Mouse (Mus musculus) A20 (cell line): ENCODE measurements around the gene Fcgr2b.
"Not testable (repeated sequence)": the region's sequence is repeated elsewhere in the genome, so short reads cannot be mapped to it uniquely, and the experiment has no call there.

Experiments
- DNase-seq: peaks from one replicate; pipeline ENCODE4 v3.0.0-alpha.2; 2011; ENCODE audit warnings: low read depth, low spot score

The Fcgr2b gene

DNA sequence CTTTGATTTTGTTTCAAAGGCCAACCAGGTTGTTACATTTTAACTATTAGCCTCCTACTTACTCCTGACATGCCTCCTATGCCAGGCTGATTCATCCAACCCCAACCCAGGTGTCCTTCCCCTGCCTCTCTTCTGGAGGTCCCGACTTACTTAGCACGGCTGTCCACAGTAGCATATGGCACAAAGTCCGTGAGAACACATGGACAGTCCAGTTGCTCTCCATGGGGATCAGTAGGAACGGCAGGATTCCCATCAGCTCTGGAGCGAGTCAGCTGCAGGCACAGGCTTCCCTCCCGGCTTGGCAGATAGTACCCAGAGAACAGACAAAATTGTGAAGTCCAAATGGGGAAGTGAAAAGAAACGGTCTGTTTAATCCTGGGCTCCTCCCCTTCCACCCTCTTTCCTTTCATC is 591 bp downstream of the Fcgr2b start:
- peak; percentile 86 for DNase-seq

DNA sequence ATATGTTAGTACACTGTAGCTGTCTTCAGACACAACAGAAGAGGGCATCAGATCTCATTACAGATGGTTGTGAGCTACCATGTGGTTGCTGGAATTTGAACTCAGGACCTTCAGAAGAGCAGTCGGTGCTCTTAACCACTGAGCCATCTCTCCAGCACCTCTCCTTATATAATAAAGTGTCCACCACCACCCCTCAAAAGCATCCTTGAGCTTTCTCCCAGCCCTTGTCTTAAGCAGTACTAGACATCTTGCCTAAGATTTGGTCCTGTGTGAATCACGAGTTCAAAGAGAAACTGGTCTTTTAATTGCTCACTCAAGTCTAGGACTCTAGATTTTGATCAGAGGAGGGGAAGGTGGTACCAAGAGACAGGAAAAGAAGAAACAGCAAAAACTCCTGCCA is 997 bp downstream of the Fcgr2b start:
- not testable (repeated sequence) for DNase-seq

DNA sequence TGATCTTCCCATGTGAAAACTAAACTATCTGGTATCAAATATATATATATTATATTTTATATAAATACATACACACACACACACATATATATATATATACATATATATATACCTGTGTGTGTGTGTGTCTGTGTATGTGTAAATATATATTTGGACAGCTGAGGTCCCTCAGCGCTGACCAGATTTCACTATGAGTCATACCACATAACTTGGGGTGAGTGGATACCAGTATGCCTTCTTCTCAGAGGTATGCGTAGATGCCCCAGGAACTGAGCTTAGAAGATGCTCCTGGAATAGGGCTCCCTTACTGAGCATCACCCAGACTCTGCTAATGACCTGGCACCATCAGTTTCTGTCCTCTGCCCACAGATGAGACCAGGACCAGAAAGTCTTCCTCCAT is 1.6 kb downstream of the Fcgr2b start:
- DNase-seq, result no peak

DNA sequence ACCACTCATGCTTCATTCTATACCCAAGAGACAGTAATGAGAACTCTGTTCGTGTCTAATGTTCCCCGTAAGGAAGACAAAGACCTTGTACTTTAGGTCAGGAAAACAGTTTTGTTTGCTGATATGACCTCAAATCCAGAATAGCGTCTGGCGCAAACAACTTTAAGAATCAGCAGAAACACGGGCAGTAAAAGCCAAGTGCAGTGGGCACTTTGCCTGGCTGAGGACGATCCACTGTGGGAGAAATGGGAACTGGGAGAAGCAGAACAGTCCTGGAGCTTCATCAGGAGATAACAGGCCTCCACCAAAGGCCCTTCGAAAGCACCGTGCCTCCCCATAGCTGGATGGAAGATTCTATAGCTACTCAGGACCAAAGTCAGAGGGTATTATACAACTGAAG is 2.2 kb downstream of the Fcgr2b start:
- no peak for DNase-seq

DNA sequence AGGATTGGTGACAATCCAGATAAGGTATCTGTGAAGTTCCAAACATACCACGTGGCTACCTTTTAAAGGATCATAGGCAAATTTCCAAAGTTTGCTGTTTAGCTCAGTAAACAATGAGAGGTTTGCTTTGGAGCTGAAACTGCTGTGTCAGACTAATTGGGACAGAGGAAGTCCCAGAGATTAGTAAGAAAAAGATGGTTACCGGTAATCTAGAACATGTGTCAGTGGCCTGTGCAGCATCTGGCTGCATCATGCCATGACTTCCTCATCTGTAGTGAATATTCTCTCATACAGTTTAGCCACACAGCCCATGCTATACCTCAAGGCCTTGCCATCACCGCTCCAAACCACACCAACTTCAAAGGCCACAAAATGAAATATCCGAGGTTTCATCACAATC is 3.4 kb downstream of the Fcgr2b start:
- DNase-seq, result no peak

DNA sequence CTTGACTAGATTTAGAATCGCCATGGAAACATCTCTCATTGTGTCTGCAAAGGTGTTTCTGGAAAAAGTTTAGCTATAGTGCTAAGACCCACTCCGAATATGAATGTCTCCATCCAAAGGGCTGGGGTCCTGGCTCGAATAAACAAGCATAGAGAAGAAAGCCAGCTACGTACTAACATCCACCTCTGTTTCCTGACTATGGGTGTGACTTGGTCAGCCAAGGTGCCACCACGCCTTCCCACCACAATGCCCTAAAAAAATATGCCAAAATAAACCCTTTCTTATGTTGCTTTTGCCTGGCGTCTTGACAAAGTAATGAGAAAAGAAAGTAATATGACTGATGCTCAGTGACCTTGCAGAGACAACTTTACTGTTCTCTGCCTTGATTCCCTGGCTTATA is 3.9 kb downstream of the Fcgr2b start:
- no peak for DNase-seq

DNA sequence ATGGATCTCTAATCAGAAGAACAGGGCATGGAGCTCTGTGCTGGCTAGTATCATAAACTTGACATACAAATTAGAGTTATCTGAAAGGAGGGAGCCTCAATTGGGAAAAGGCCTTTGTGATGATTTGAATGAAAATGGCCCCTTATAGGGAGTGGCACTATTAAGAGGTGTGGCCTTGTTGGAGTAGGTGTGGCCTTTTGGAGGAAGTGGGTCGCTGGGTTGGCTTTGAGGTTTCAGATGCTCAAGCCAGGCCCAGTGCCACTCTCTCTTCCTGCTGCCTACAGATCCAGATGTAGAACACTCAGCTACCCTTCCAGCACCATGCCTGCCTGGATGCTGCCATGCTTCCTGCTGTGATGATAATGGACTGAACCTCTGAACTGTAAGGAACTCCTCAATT is 7.8 kb downstream of the Fcgr2b start:
- DNase-seq, result no peak

DNA sequence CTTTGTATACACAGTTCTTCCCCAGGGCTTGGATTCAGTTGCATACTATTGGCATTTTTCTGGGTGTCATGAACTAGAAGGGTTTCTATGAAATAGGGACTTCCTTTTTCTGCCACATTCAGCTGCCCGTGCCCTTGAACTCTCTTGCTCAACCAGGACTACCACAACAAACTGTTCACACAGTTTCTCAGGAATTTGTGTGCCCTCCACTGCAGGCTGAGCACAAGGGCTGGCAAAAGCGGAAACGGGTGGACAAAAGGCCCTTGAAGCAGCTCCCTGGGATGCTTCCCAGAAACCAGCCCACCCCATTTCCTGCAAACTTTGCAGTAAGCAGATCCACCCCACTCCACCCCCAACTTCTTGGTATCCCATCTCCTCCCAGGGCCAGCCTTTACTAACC is 8.8 kb downstream of the Fcgr2b start:
- no peak for DNase-seq

DNA sequence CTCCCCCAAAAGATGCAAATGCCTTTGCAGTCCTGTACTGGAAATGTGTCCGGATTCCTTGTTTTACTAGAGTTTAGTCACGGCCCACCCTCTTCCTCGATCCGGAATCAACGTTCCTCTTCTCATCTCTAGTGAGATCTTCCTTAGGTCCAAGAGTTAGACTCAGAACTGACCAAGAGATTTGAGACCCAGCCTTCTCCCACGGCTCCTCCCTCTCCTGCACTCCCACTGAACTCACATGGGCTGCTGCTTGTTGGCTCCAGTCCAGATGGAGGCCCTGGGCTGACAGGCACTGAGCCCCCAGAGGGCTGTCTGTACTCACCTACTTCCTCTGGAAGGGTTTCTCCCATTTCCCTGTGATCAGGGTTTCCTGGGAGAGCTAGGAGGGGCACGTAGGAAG is 13.3 kb downstream of the Fcgr2b start:
- no peak for DNase-seq

DNA sequence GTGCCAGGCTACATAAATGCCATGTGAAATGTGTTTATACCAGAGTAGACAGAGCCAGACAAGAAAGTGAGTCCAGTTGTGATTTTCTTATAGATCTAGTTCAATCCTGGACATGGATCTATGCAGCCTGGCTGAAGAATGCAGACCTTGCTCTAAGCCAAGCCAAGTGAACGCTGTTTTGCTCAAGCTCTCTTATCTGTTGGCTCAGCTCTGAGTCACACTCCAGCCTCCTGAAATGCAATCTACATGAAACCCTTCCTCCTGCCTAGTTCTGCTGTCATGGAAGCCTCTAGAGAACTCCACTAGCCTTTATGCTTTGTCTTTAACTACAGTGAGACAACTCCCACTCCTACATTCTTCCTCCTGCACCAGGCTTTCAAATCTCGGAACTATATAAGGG is 14.0 kb downstream of the Fcgr2b start:
- DNase-seq, result no peak

DNA sequence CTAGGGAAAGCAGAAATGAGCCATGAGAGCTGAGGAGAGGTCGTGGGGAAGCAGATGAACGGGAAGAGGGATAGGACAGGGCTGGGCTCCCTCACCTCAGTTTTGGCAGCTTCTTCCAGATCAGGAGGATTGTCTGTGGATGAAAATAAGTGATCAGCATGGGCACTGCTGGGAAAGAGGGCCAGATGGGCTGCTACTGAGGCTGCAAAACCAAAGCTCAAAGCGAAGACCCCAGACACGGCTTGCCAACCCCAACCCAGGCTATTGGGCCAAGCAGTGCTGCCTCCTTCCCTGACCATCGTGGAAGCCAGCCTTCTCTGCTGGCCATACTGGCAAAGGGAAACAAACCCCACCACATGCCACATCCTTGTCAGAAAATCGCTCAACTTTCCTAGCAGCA is 15.2 kb downstream of the Fcgr2b start:
- no peak for DNase-seq

DNA sequence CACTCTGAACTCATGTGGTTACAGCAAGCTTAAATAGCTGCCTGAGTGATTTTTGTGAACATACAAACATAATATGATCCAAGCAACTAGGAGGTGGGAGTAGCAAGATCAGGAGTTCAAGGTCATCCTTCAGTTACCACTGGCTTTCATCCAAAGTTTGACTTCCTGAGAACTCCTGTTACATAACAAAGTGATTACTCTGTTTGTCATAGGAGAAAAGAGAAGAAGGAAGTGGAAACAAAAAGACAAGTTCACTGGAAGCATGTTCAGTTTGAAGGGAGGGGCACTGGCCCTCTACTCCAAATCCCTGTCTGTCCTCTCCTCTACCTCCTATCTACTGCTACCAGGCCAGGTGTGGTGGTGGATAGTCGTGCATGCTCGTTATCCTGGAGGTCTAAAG is 16.6 kb downstream of the Fcgr2b start:
- no peak for DNase-seq

DNA sequence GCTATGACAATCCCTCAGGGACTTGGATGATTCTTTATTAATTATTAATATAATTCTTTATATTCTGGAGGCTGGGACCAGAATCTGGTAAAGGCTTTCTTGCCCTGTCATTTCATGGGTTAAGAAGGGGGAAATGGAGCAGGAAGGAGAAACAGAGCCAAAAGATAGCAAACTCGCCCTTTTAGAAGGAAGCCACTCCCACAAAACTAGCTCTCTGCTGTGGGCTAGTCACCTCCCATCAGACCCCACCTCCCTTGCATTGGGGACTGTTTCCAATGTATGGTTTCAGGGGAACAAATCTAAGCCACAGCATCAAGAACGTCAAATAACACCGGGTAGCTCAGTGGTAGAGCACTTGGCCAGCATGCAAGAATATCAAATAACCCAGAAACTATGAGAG is 18.1 kb downstream of the Fcgr2b start:
- DNase-seq, result no peak

DNA sequence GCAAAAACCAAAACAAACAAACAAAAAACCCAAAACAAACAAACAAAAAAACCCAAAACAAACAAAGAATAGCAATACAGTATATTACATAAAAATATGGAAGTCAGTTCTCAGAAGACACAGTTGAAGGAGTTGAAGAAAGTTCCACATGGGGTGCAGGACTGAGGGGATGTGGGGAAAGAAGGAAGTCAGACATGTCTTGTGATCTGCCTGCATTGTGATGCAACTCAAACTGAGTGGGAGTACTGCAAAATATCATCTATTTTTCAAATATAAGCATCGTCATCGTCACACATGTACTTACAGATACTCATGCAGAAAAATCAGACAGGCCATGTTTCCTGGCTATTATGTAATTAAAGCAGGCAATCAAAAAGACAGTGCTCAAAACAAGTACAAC is 23.2 kb downstream of the Fcgr2b start:
- DNase-seq, result no peak

DNA sequence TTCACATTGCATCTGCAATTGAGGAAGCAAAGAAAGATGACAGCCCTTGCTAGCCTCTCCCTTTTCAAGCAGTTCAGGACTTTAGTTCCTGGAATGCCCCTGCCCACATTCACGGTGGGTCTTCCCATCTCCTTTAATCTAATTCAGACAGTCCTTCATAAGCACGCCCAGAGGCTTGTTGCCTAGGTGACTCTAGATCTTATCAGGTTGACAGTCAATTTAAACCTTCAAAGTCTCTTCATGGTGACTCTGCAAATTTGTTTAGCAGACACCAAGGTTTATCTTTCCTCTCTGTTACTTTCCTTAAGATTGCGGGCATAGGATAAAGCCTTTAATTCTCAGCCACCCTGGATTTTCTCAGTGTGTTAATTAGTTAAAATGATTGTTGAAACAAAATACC is 25.6 kb downstream of the Fcgr2b start:
- peak; percentile 48 for DNase-seq

DNA sequence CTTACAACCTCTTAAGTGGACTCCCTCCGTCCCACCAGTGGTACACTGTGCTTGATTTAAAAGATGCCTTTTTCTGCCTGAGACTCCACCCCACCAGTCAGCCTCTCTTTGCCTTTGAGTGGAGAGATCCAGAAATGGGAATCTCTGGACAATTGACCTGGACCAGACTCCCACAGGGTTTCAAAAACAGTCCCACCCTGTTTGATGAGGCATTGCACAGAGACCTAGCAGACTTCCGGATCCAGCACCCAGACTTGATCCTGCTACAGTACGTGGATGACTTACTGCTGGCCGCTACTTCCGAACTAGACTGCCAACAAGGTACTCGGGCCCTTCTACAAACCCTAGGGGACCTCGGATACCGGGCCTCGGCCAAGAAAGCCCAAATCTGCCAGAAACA is 31.4 kb downstream of the Fcgr2b start:
- not testable (repeated sequence) for DNase-seq

DNA sequence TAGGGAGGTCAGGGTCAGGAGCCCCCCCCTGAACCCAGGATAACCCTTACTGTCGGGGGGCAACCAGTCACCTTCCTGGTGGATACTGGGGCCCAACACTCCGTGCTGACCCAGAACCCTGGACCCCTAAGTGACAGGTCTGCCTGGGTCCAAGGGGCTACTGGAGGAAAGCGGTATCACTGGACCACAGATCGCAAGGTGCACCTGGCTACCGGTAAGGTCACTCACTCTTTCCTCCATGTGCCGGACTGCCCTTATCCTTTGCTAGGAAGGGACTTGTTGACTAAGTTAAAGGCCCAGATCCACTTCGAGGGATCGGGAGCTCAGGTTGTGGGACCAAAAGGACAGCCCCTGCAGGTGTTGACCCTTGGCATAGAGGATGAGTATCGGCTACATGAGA is 32.2 kb downstream of the Fcgr2b start:
- DNase-seq, result peak; percentile 69

DNA sequence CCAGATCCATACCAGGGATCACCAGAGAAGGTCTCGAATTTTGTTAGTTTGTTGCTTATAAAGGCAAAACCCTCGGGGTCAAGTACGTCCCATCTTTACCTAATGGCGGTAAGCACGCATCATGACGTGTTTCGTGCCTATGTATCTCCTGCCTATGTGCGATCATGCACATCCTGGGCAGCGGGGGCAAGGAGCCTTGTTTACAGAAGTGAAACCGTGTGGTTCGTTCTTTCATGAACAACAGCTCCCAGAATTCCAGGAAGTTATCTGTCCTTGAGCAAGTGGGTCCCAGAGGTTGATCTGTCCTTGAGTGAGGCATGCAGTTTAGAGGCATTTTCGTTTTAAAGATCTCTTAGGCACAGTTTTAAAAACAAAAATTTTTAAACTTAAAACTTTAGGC is 37.1 kb downstream of the Fcgr2b start:
- DNase-seq, result peak; percentile 82

DNA sequence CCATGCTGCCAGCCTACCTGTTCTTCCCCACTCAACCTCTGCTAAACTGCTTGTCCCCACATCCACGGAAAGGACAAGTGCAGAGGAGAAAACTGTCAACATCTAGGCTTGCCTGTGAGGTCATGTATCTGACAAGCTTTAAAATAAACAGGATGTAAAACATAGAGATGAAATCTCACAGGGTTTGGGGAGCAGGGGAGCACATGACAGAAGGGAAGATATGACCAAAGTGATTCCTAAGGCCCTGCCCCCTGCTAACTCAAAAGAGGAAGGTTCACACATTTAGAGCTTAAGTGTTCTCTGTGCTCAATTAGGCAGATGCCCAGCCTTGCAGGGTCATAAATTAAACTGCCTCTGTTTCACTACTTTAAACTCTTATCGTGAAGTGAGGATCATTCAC is 42.0 kb downstream of the Fcgr2b start:
- peak; percentile 92 for DNase-seq

DNA sequence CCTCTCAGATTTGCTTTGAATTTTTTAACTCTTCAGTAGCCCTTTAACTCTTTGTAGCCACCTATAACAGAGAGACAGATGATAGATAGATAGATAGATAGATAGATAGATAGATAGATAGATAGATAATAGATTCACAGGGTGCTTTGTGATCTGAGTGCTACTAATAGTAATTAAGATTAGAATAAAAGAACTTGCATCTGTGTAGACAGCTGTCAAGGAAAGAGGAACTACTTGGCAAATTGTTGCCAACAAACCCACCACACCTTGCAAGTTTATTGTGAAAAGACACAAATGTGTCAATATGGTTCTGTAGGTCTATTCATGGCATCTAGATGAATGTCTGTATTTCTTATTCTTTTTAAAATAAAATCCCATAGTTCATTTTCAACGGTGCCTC is 42.4 kb downstream of the Fcgr2b start:
- DNase-seq, result peak; percentile 80

DNA sequence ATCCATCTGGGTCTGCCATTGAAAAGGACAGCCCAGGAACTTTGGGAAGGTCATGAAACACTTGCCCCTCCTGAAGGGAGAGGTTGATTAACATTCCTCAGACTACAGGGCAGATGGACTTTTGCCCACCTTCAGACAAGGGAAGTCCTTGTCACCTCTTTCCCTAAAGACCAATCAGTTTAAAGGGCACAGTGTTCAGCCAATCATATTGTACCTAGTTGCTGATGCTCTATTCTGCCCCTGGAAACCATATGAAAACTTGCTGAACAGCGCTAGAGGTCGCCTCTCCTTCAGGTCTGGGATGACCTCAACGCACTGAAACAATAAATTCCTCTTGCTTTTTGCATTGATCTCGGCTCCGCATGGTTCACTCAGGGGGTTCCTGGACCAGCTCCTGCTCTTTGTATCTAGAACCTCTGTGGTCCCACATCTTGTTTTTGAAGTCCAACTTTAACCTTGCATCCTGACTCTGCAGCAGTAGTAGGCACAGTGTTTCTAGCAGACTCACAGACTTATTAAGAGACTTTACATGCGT is 42.9 kb downstream of the Fcgr2b start:
- peak; percentile 90 for DNase-seq

DNA sequence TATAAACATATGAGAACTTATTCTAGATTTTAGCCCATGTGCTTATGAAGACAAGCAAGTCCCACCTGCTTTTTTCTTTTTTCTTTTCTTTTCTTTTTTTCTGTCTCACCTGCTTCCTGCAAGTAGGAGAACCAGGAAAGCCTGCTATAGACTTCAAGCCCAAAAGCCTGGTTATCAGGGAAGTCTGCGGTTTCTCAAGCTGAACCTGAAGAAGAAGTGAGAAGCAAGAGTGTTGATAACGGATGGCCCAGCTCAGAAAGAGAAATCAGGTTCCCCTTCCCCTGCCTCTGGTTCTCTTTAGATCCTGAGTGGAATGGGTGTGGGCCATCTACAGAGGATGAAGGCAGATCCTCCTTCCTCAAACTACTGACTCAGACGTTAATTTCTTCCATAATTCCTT is 44.3 kb downstream of the Fcgr2b start:
- DNase-seq, result no peak

DNA sequence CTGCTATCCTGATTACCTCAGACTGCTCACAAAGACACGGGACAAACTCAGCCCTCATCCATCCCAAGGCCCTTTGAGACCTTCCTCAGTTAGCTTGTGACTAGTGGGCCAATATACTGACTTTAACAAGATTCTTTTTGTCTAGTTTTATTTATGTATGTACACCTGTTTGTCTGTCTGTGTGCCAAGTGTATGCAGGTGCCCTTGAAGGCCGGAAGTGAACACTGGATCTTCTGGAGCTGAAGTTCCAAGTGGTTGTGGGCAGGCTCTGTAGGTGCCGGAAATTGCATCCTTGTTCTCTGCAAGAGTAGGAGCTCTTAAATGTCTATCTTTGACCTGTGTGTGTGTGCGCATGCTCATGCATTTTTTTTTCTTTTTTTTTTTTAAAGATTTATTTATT is 47.1 kb downstream of the Fcgr2b start:
- peak; percentile 80 for DNase-seq

DNA sequence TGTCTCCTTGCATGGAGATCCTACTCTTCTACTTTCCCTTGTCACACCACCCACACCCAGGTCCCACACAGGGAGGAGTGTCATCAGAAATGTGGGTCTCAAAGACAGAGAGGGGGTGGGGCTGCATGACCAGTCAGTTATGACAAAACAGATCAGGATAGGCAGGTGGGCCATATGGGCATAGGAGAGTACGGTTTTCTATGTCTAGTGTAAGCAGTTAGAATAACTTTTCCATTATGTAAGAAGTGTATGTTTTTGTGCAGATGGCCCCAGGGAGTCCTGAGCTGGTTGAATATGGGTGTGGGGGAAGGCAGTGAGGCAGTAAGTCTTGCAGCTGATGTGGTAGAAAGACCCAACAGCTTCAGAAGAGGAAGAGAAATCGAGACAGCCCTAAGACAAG is 47.9 kb downstream of the Fcgr2b start:
- DNase-seq, result peak; percentile 92

DNA sequence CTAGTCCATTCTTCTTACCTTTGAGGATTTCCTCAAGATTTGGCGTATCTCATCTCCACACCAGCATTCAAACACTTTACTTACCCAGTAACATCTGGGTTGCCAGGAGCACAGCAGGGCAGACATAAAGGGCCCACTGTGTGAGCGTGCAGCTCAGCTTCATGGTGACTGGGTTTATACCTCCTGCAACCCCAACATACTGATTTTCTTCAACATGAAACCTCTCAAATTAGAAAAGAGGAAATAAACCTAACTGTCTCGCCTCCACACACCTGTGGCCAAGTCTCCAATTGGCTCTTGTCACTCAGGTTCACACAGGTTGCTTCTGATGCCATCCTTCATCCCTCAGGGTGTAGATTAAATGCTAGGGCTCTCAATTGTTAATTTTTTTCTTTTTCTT is 49.0 kb downstream of the Fcgr2b start, which contains the start of gene Fcrla:
Gene Fcrla (minus strand): TSS at position 206 of the 400 bp plus-strand sequence.
- peak; percentile 92 for DNase-seq
